ENCODE assay signal across 18 mouse cellular contexts in the genomic region with DNA sequence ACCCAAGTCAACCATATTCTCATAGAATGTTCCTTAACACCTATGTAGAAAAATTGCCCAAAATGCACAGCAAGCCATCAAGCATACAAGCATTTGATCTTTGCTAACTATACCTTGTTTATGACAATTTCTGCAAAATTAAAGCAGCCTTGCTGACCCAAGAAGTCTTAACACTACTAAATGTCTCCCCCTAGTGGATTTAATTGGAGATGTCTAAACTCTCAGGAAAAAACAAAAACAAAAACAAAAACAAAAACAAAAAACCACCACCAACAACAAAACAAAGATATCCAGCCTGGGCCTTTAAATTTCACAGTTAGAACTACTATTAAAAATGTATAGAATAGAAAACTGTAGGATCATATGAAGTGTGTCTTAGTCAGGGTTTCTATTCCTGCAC.
DNase-seq lines count a peak whose midpoint lies in the region; ATAC-seq and TF ChIP-seq lines count a peak whose summit lies in the region.
"Had no signal": no experiment of that assay in that cellular context is flagged by ENCODE, and none has a peak within 500 bp of the region (broad histone marks: within the 10 kb centered on the region; RNA-seq: fewer than 3 reads in every experiment).

No protein-coding gene starts in this region.

- TF ChIP-seq CTCF in forebrain, postnatal 0 days (IDR thresholded peaks at IDR 0.05; ENCODE audit: low read depth) = peak; percentile 45
- peak; percentile 58 for TF ChIP-seq CTCF in left cerebral cortex, adult 2 months (IDR thresholded peaks at IDR 0.05)

- DNase-seq in forebrain, postnatal 0 days = no peak
- no peak for DNase-seq in forebrain, embryonic 10.5 days (ENCODE audit: extremely low spot score, low spot score)
- DNase-seq in left cerebral cortex, adult 2 months (ENCODE audit: extremely low spot score in 1 of 2, low spot score in 2 of 2) = no peak
- no peak for DNase-seq in left cerebral cortex, adult 18-20 months (ENCODE audit: low spot score in 2 of 2)
- peak; percentile 37 for DNase-seq in MN1 (ENCODE audit: low spot score)
- peak; percentile 6 for DNase-seq in induced T-regulatory cell, adult 2 months (ENCODE audit: low read depth)
- no peak for DNase-seq in adrenal gland, postnatal 10 days
- DNase-seq in right cerebral cortex, postnatal 4 days = no peak
- DNase-seq: cerebellum, adult 9-11 months; heart, adult 11 months; kidney, adult 9 months; lung, adult 18-20 months; spleen, adult 18-20 months had no signal

- H3K27ac ChIP-seq in forebrain, postnatal 0 days (ENCODE audit: low read depth, low read length) = no peak overlapping the region
- H3K27ac ChIP-seq in forebrain, embryonic 10.5 days = no peak overlapping the region
- H3K27ac ChIP-seq in left cerebral cortex, adult 2 months = no peak overlapping the region
- H3K27ac ChIP-seq: embryonic facial prominence, embryonic 13.5 days; hindbrain, embryonic 15.5 days; limb, embryonic 15.5 days; neural tube, embryonic 12.5 days; stomach, embryonic 15.5 days had no signal

- no peak overlapping the region for H3K9ac ChIP-seq in forebrain, postnatal 0 days
- H3K9ac ChIP-seq: embryonic facial prominence, embryonic 13.5 days; hindbrain, embryonic 15.5 days; limb, embryonic 15.5 days; neural tube, embryonic 12.5 days; stomach, embryonic 15.5 days had no signal

- H3K4me2 ChIP-seq in forebrain, postnatal 0 days (ENCODE audit: low read depth) = no peak overlapping the region
- H3K4me2 ChIP-seq: embryonic facial prominence, embryonic 13.5 days; hindbrain, embryonic 15.5 days; limb, embryonic 15.5 days; neural tube, embryonic 12.5 days; stomach, embryonic 15.5 days had no signal

- no peaks in the 10 kb centered on the region for H3K36me3 ChIP-seq in forebrain, postnatal 0 days (ENCODE audit: insufficient read depth)
- H3K36me3 ChIP-seq in forebrain, embryonic 10.5 days (replicated peaks) = no peaks in the 10 kb centered on the region
- H3K36me3 ChIP-seq: embryonic facial prominence, embryonic 13.5 days; hindbrain, embryonic 15.5 days; limb, embryonic 15.5 days; neural tube, embryonic 12.5 days; stomach, embryonic 15.5 days had no signal

- no peaks in the 10 kb centered on the region for H3K4me1 ChIP-seq in forebrain, postnatal 0 days (ENCODE audit: insufficient read depth)
- H3K4me1 ChIP-seq in forebrain, embryonic 10.5 days = no peaks in the 10 kb centered on the region
- H3K4me1 ChIP-seq: embryonic facial prominence, embryonic 13.5 days; hindbrain, embryonic 15.5 days; limb, embryonic 15.5 days; neural tube, embryonic 12.5 days; stomach, embryonic 15.5 days had no signal

- ATAC-seq in forebrain, postnatal 0 days = no peak

- H3K4me3 ChIP-seq in forebrain, postnatal 0 days (ENCODE audit: low read depth, low read length) = no peak overlapping the region
- no peak overlapping the region for H3K4me3 ChIP-seq in forebrain, embryonic 10.5 days
- no peak overlapping the region for H3K4me3 ChIP-seq in left cerebral cortex, adult 2 months
- H3K4me3 ChIP-seq: embryonic facial prominence, embryonic 13.5 days; hindbrain, embryonic 15.5 days; limb, embryonic 15.5 days; neural tube, embryonic 12.5 days; stomach, embryonic 15.5 days had no signal

- H3K27me3 ChIP-seq in forebrain, postnatal 0 days (ENCODE audit: insufficient read depth, low read length) = no peaks in the 10 kb centered on the region
- H3K27me3 ChIP-seq in forebrain, embryonic 10.5 days (ENCODE audit: poor library complexity, severe bottlenecking) = no peaks in the 10 kb centered on the region
- H3K27me3 ChIP-seq: embryonic facial prominence, embryonic 13.5 days; hindbrain, embryonic 15.5 days; limb, embryonic 15.5 days; neural tube, embryonic 12.5 days; stomach, embryonic 15.5 days had no signal

- no peaks in the 10 kb centered on the region for H3K9me3 ChIP-seq in forebrain, postnatal 0 days (ENCODE audit: low read length)
- no peaks in the 10 kb centered on the region for H3K9me3 ChIP-seq in forebrain, embryonic 10.5 days
- H3K9me3 ChIP-seq: embryonic facial prominence, embryonic 13.5 days; hindbrain, embryonic 15.5 days; limb, embryonic 15.5 days; neural tube, embryonic 12.5 days; stomach, embryonic 15.5 days had no signal

- intact Hi-C loops in left cerebral cortex, adult 2 months (cut with DNase I) = loop anchor here (1.0 to 2.0 kb wide), 2 partner anchors 79 to 399 kb away; no protein-coding TSS in a partner anchor

Comparison
In these comparisons a context has a peak if more than half of its experiments do, and no peak if none do; other contexts are left out.
1. DNase-seq: peak in MN1 (single experiment) and induced T-regulatory cell, adult 2 months (single experiment); none in forebrain, postnatal 0 days (single experiment), forebrain, embryonic 10.5 days (single experiment), left cerebral cortex, adult 2 months (0 of 2), left cerebral cortex, adult 18-20 months (0 of 2), adrenal gland, postnatal 10 days (single experiment) and right cerebral cortex, postnatal 4 days (single experiment).